Mouse (Mus musculus) heart, postnatal 36 days (tissue): ENCODE measurements around the gene Olfr495. TPM values are rescaled to one million over a fixed set of nuclear protein-coding genes. Genes with fewer than 3 reads are reported as not detected.

ENCODE experiments used
- DNase-seq, 2 experiments: peaks; one replicate each; pipeline ENCODE4 v3.0.0; 2021 to 2022
- intact Hi-C: fragments of 180-260 bp; cut with DNase I; formaldehyde crosslinking; loops from one replicate; pipeline ENCODE4 v1.15.1; 2025
- total RNA-seq, 2 experiments: library from RNA; stranded (reverse); gene quantifications; 2 replicates each; pipeline ENCODE4 v1.2.3; 2021

Olfr495 gene
- total RNA-seq: not detected

GRCm38 (mm10) chr7:108392867-108393266 is at the start of gene Olfr495:
Gene Olfr495 (plus strand): TSS chr7:108393167.
- intact Hi-C loops: no loop called here
- DNase-seq: no peak

GRCm38 (mm10) chr7:108346879-108347278 is 46.1 kb upstream of the Olfr495 start, which contains the start of gene Olfr493:
Gene Olfr493 (minus strand): TSS chr7:108346979.
- no peak for DNase-seq
- intact Hi-C loops: no loop called here

GRCm38 (mm10) chr7:108365035-108365434 is 27.9 kb upstream of the Olfr495 start, which contains the start of gene Olfr494:
Gene Olfr494 (plus strand): TSS chr7:108365335.
- intact Hi-C loops: no loop called here
- DNase-seq: no peak

GRCm38 (mm10) chr7:108420121-108420520 is 27.2 kb downstream of the Olfr495 start, which contains the start of gene Olfr497:
Gene Olfr497 (plus strand): TSS chr7:108420421.
- DNase-seq: no peak
- intact Hi-C loops: no loop called here

Other genes with a start within 250 kb of the Olfr495 start
- not detected for gene Olfr485, start 233.3 kb upstream of the Olfr495 start, total RNA-seq
- gene Olfr486, start 220.4 kb upstream of the Olfr495 start, total RNA-seq: not detected
- gene Olfr487, start 178.5 kb upstream of the Olfr495 start, total RNA-seq: not detected
- not detected for gene Olfr488, start 134.8 kb upstream of the Olfr495 start, total RNA-seq
- not detected for gene Olfr490, start 104.2 kb upstream of the Olfr495 start, total RNA-seq
- gene Olfr491, start 79.7 kb upstream of the Olfr495 start, total RNA-seq: not detected
- gene Olfr492, start 69.5 kb upstream of the Olfr495 start, total RNA-seq: not detected
- not detected for gene Olfr493, start 46.2 kb upstream of the Olfr495 start, total RNA-seq
- not detected for gene Olfr494, start 27.8 kb upstream of the Olfr495 start, total RNA-seq
- gene Olfr497, start 27.3 kb downstream of the Olfr495 start, total RNA-seq: not detected
- not detected for gene Olfr498, start 72.2 kb downstream of the Olfr495 start, total RNA-seq
- not detected for gene Olfr502, start 131.9 kb downstream of the Olfr495 start, total RNA-seq
- gene Olfr503, start 151.4 kb downstream of the Olfr495 start, total RNA-seq: not detected
- not detected for gene Olfr504, start 172.6 kb downstream of the Olfr495 start, total RNA-seq
- not detected for gene Olfr506, start 217.6 kb downstream of the Olfr495 start, total RNA-seq
- not detected for gene Olfr507, start 228.6 kb downstream of the Olfr495 start, total RNA-seq
- not detected for gene Olfr508, start 236.8 kb downstream of the Olfr495 start, total RNA-seq